Mouse (Mus musculus) gastrocnemius, postnatal 10 days (tissue): ENCODE data around the gene Ms4a18. TPM values are rescaled to one million over a fixed set of nuclear protein-coding genes. Genes with fewer than 3 reads are reported as not detected.

Source experiments
- DNase-seq: peaks from one replicate; pipeline ENCODE4 v3.0.0; 2021; ENCODE audit warnings: mixed read lengths
- total RNA-seq, 2 experiments: library from RNA; stranded (reverse); gene quantifications; 2 replicates each; pipeline ENCODE4 v1.2.3; 2021

Ms4a18 gene
- total RNA-seq, 2 experiments from 2014 or later = not detected

- peak; percentile 59 for DNase-seq
These were observed 34.7 kb downstream of the Ms4a18 start for GRCm38 (mm10) chr19:10983146-10983545.

GRCm38 (mm10) chr19:10980210-10980609 lies 37.6 kb downstream of the Ms4a18 start:
- DNase-seq = no peak

- peak; percentile 75 for DNase-seq
These were observed 38.4 kb downstream of the Ms4a18 start for GRCm38 (mm10) chr19:10979184-10980168.

- no peak for DNase-seq
These were observed 41.5 kb downstream of the Ms4a18 start for GRCm38 (mm10) chr19:10976318-10976717.

GRCm38 (mm10) chr19:10975187-10975586 lies 42.6 kb downstream of the Ms4a18 start:
- DNase-seq = no peak

- DNase-seq = no peak
These were observed 43.5 kb downstream of the Ms4a18 start, which contains the start of gene Ms4a10 for GRCm38 (mm10) chr19:10974238-10974865. Gene Ms4a10, minus strand, starts transcription at chr19:10974670.

GRCm38 (mm10) chr19:10973187-10973586 lies 44.6 kb downstream of the Ms4a18 start:
- DNase-seq = no peak

- no peak for DNase-seq
These were observed 45.2 kb downstream of the Ms4a18 start for GRCm38 (mm10) chr19:10972660-10973059.

- no peak for DNase-seq
These were observed 47.4 kb downstream of the Ms4a18 start for GRCm38 (mm10) chr19:10970457-10970856.

- no peak for DNase-seq
These were observed 49.3 kb downstream of the Ms4a18 start for GRCm38 (mm10) chr19:10968578-10968977.

- no peak for DNase-seq
These were observed 52.1 kb downstream of the Ms4a18 start for GRCm38 (mm10) chr19:10965721-10966120.

GRCm38 (mm10) chr19:10959978-10960346 lies 57.9 kb downstream of the Ms4a18 start:
- no peak for DNase-seq

- DNase-seq = peak; percentile 30
These were observed 58.5 kb downstream of the Ms4a18 start for GRCm38 (mm10) chr19:10959085-10959977.

GRCm38 (mm10) chr19:10952021-10952939 lies 65.6 kb downstream of the Ms4a18 start:
- peak; percentile 60 for DNase-seq

- no peak for DNase-seq
These were observed 68.3 kb downstream of the Ms4a18 start for GRCm38 (mm10) chr19:10949558-10949957.

GRCm38 (mm10) chr19:10949112-10949511 lies 68.7 kb downstream of the Ms4a18 start, which contains the start of gene Ccdc86:
Gene Ccdc86, minus strand, starts transcription at chr19:10949266.
- peak; percentile 95 for DNase-seq

GRCm38 (mm10) chr19:10948416-10948815 lies 69.4 kb downstream of the Ms4a18 start:
- DNase-seq = no peak

- DNase-seq = no peak
These were observed 70.6 kb downstream of the Ms4a18 start for GRCm38 (mm10) chr19:10947219-10947618.
